Mouse (Mus musculus): Measurements from ENCODE around the gene Cln5. TPM values are rescaled to one million over a fixed set of nuclear protein-coding genes. Genes with fewer than 3 reads are reported as not detected.

Gene Cln5
- polyA plus RNA-seq, 1 experiment = 15.7 TPM

GRCm38 (mm10) chr14:103125756-103126155, 55.7 kb downstream of the Cln5 start:
- peaks cover 51% of the 10 kb centered on the region for H3K36me3 ChIP-seq (ENCODE audit: control insufficient read depth, insufficient read depth)
- TF ChIP-seq CEBPB (IDR thresholded peaks at IDR 0.05; ENCODE audit: low read depth) (no peak), MYOG (IDR thresholded peaks at IDR 0.05; ENCODE audit: control insufficient read depth, extremely low read depth, insufficient read length) (no peak), CTCF (IDR thresholded peaks at IDR 0.05; ENCODE audit: control insufficient read depth, insufficient read depth, insufficient read length) (no peak), USF1 (IDR thresholded peaks at IDR 0.05; ENCODE audit: low read depth) (no peak), MYOD1 (IDR thresholded peaks at IDR 0.05; ENCODE audit: control insufficient read depth, insufficient read length, low read depth) (no peak), FOSL1 (IDR thresholded peaks at IDR 0.05; ENCODE audit: insufficient read depth, low read length, poor library complexity, severe bottlenecking) (no peak), MAX (IDR thresholded peaks at IDR 0.05) (no peak)

More at GRCm38 (mm10) chr14:103125756-103126155, 55.7 kb downstream of the Cln5 start:
- Histone ChIP-seq H3K79me3 (ENCODE audit: low read depth) (no peaks in the 10 kb centered on the region), H3K79me2 (ENCODE audit: control insufficient read depth, insufficient read depth) (no peaks in the 10 kb centered on the region), H3K4me3 (ENCODE audit: insufficient read depth, poor library complexity, severe bottlenecking) (no peak overlapping the region), H3ac (ENCODE audit: control insufficient read depth, insufficient read length, low read depth) (no peak overlapping the region), H3K27me3 (ENCODE audit: control insufficient read depth, insufficient read depth, insufficient read length) (no peaks in the 10 kb centered on the region)

Other genes starting within 250 kb of the Cln5 start
- 0.02 TPM for gene Kctd12, start 87.6 kb upstream of the Cln5 start, polyA plus RNA-seq (2012; fragmentation: generic; extraction: Trizol)
- not detected for gene Acod1, start 23.2 kb upstream of the Cln5 start, polyA plus RNA-seq (2012; fragmentation: generic; extraction: Trizol)
- 8.3 TPM for gene Fbxl3, start 29.4 kb downstream of the Cln5 start, polyA plus RNA-seq (2012; fragmentation: generic; extraction: Trizol)

All from C2C12 (cell line).